Mouse (Mus musculus): ENCODE data around the gene Gm21969. TPM values are rescaled to one million over a fixed set of nuclear protein-coding genes. Genes with fewer than 3 reads are reported as not detected.

The Gm21969 gene
- total RNA-seq, 1 experiment: 0.09 TPM

GRCm38 (mm10) chr4:139582346-139582745, 20.6 kb upstream of the Gm21969 start:
- H3K36me3 ChIP-seq (ENCODE audit: control insufficient read depth, insufficient read depth, low read length, poor library complexity, severe bottlenecking): no peaks in the 10 kb centered on the region; the same call in 1 of the 2 replicates

GRCm38 (mm10) chr4:139582903-139583302, 20.1 kb upstream of the Gm21969 start:
- DNase-seq (ENCODE audit: low read depth, low spot score): no peak
- Histone ChIP-seq H3K4me1 (ENCODE audit: control insufficient read depth in 2 of 2, insufficient read depth in 2 of 2, low read length in 2 of 2, poor library complexity in 1 of 2) (peaks cover 0 to 35% of the 10 kb centered on the region in 2 experiments; a peak in 2 of 4 replicates), H3K4me3 (ENCODE audit: insufficient read depth in 1 of 2, low read depth in 1 of 2, low read length in 2 of 2, poor library complexity in 1 of 2, severe bottlenecking in 1 of 2) (no peak overlapping the region), H3K9me3 (ENCODE audit: control insufficient read depth, insufficient read depth, low read depth, low read length) (no peaks in the 10 kb centered on the region), H3K9ac (ENCODE audit: insufficient read depth, low read depth, low read length, poor library complexity, severe bottlenecking) (no peak overlapping the region), H3K36me3 (ENCODE audit: control insufficient read depth, insufficient read depth, low read length, poor library complexity, severe bottlenecking) (no peaks in the 10 kb centered on the region; the same call in 1 of the 2 replicates), H3K27ac (ENCODE audit: insufficient read depth, low read depth, low read length, poor library complexity, severe bottlenecking) (no peak overlapping the region)
- no peak for TF ChIP-seq HCFC1 (IDR thresholded peaks at IDR 0.05; ENCODE audit: borderline replicate concordance, insufficient read depth, low read length)
- TF ChIP-seq CHD2 (IDR thresholded peaks at IDR 0.05; ENCODE audit: low read depth, low read length): no peak
- no peak for TF ChIP-seq ZNF384 (IDR thresholded peaks at IDR 0.05; ENCODE audit: low read depth, low read length)
- no peak for TF ChIP-seq ZC3H11A (IDR thresholded peaks at IDR 0.05; ENCODE audit: borderline replicate concordance, low read depth, low read length)
- no peak for TF ChIP-seq MAFK (IDR thresholded peaks at IDR 0.05; ENCODE audit: insufficient read depth, low read depth, low read length)
- in situ Hi-C loops (cut with MboI; ENCODE audit: low sequenced_read_pairs in 2 of 2, unreplicated experiment in 2 of 2): no loop called here

More at GRCm38 (mm10) chr4:139582346-139582745, 20.6 kb upstream of the Gm21969 start:
- no peak overlapping the region for H3K9ac ChIP-seq (ENCODE audit: insufficient read depth, low read depth, low read length, poor library complexity, severe bottlenecking)
- DNase-seq (ENCODE audit: low read depth, low spot score): no peak
- no peak overlapping the region for H3K4me3 ChIP-seq (ENCODE audit: insufficient read depth in 1 of 2, low read depth in 1 of 2, low read length in 2 of 2, poor library complexity in 1 of 2, severe bottlenecking in 1 of 2)
- no peak overlapping the region for H3K27ac ChIP-seq (ENCODE audit: insufficient read depth, low read depth, low read length, poor library complexity, severe bottlenecking)
- in situ Hi-C loops (cut with MboI; ENCODE audit: low sequenced_read_pairs in 2 of 2, unreplicated experiment in 2 of 2): no loop called here
- TF ChIP-seq ZNF384 (IDR thresholded peaks at IDR 0.05; ENCODE audit: low read depth, low read length) (no peak), MAFK (IDR thresholded peaks at IDR 0.05; ENCODE audit: insufficient read depth, low read depth, low read length) (no peak), ZC3H11A (IDR thresholded peaks at IDR 0.05; ENCODE audit: borderline replicate concordance, low read depth, low read length) (no peak), CHD2 (IDR thresholded peaks at IDR 0.05; ENCODE audit: low read depth, low read length) (no peak), HCFC1 (IDR thresholded peaks at IDR 0.05; ENCODE audit: borderline replicate concordance, insufficient read depth, low read length) (no peak)
- H3K4me1 ChIP-seq (ENCODE audit: control insufficient read depth in 2 of 2, insufficient read depth in 2 of 2, low read length in 2 of 2, poor library complexity in 1 of 2): peaks cover 0 to 32% of the 10 kb centered on the region in 2 experiments; a peak in 2 of 4 replicates
- no peaks in the 10 kb centered on the region for H3K9me3 ChIP-seq (ENCODE audit: control insufficient read depth, insufficient read depth, low read depth, low read length)

GRCm38 (mm10) chr4:139583629-139584245, 19.2 kb upstream of the Gm21969 start:
- TF ChIP-seq CHD2 (IDR thresholded peaks at IDR 0.05; ENCODE audit: low read depth, low read length) (no peak), ZNF384 (IDR thresholded peaks at IDR 0.05; ENCODE audit: low read depth, low read length) (no peak), ZC3H11A (IDR thresholded peaks at IDR 0.05; ENCODE audit: borderline replicate concordance, low read depth, low read length) (no peak), MAFK (IDR thresholded peaks at IDR 0.05; ENCODE audit: insufficient read depth, low read depth, low read length) (no peak), HCFC1 (IDR thresholded peaks at IDR 0.05; ENCODE audit: borderline replicate concordance, insufficient read depth, low read length) (no peak)
- Histone ChIP-seq H3K4me3 (ENCODE audit: insufficient read depth in 1 of 2, low read depth in 1 of 2, low read length in 2 of 2, poor library complexity in 1 of 2, severe bottlenecking in 1 of 2) (no peak overlapping the region), H3K9ac (ENCODE audit: insufficient read depth, low read depth, low read length, poor library complexity, severe bottlenecking) (no peak overlapping the region), H3K4me1 (ENCODE audit: control insufficient read depth in 2 of 2, insufficient read depth in 2 of 2, low read length in 2 of 2, poor library complexity in 1 of 2) (peaks cover 0 to 36% of the 10 kb centered on the region in 2 experiments; a peak in 2 of 4 replicates), H3K36me3 (ENCODE audit: control insufficient read depth, insufficient read depth, low read length, poor library complexity, severe bottlenecking) (no peaks in the 10 kb centered on the region; the same call in 1 of the 2 replicates), H3K27ac (ENCODE audit: insufficient read depth, low read depth, low read length, poor library complexity, severe bottlenecking) (no peak overlapping the region), H3K9me3 (ENCODE audit: control insufficient read depth, insufficient read depth, low read depth, low read length) (no peaks in the 10 kb centered on the region)
- in situ Hi-C loops (cut with MboI; ENCODE audit: low sequenced_read_pairs in 2 of 2, unreplicated experiment in 2 of 2): no loop called here
- no peak for DNase-seq (ENCODE audit: low read depth, low spot score)

GRCm38 (mm10) chr4:139584704-139585103, 18.3 kb upstream of the Gm21969 start:
- Histone ChIP-seq H3K36me3 (ENCODE audit: control insufficient read depth, insufficient read depth, low read length, poor library complexity, severe bottlenecking) (no peaks in the 10 kb centered on the region; the same call in 1 of the 2 replicates), H3K4me1 (ENCODE audit: control insufficient read depth in 2 of 2, insufficient read depth in 2 of 2, low read length in 2 of 2, poor library complexity in 1 of 2) (peaks cover 0 to 39% of the 10 kb centered on the region in 2 experiments; a peak in 2 of 4 replicates), H3K4me3 (ENCODE audit: insufficient read depth in 1 of 2, low read depth in 1 of 2, low read length in 2 of 2, poor library complexity in 1 of 2, severe bottlenecking in 1 of 2) (no peak overlapping the region), H3K27ac (ENCODE audit: insufficient read depth, low read depth, low read length, poor library complexity, severe bottlenecking) (no peak overlapping the region), H3K9me3 (ENCODE audit: control insufficient read depth, insufficient read depth, low read depth, low read length) (no peaks in the 10 kb centered on the region), H3K9ac (ENCODE audit: insufficient read depth, low read depth, low read length, poor library complexity, severe bottlenecking) (no peak overlapping the region)
- in situ Hi-C loops (cut with MboI; ENCODE audit: low sequenced_read_pairs in 2 of 2, unreplicated experiment in 2 of 2): no loop called here
- no peak for TF ChIP-seq HCFC1 (IDR thresholded peaks at IDR 0.05; ENCODE audit: borderline replicate concordance, insufficient read depth, low read length)
- TF ChIP-seq ZC3H11A (IDR thresholded peaks at IDR 0.05; ENCODE audit: borderline replicate concordance, low read depth, low read length): no peak
- no peak for TF ChIP-seq MAFK (IDR thresholded peaks at IDR 0.05; ENCODE audit: insufficient read depth, low read depth, low read length)
- TF ChIP-seq CHD2 (IDR thresholded peaks at IDR 0.05; ENCODE audit: low read depth, low read length): no peak
- DNase-seq (ENCODE audit: low read depth, low spot score): no peak
